Mouse (Mus musculus) megakaryocyte, embryonic 14.5 days (primary cell): Measurements from ENCODE around the gene Urah. TPM values are rescaled to one million over a fixed set of nuclear protein-coding genes. Genes with fewer than 3 reads are reported as not detected.

Experiments
- H3K27me3 ChIP-seq: replicated peaks from 2 replicates; pipeline ENCODE3; 2012; ENCODE audit warnings: inconsistent platforms
- H3K36me3 ChIP-seq: replicated peaks from 2 replicates; pipeline ENCODE3; 2012; ENCODE audit warnings: low read length, inconsistent platforms, mixed read lengths
- H3K4me1 ChIP-seq: 2 replicates; pipeline ENCODE4 v1.6.1; 2012; ENCODE audit warnings: inconsistent platforms
- H3K4me3 ChIP-seq: replicated peaks from 2 replicates; pipeline ENCODE3; 2012; ENCODE audit warnings: moderate library complexity, mild to moderate bottlenecking, inconsistent platforms
- H3K9me3 ChIP-seq: 2 replicates; pipeline ENCODE4 v1.6.1; 2012; ENCODE audit warnings: inconsistent platforms
- FLI1 ChIP-seq: IDR thresholded peaks from 2 replicates; pipeline ENCODE4 v1.6.1; 2012; ENCODE audit warnings: low read length, inconsistent platforms, mixed read lengths
- GATA1 ChIP-seq: IDR thresholded peaks from 3 replicates; pipeline ENCODE4 v1.6.1; 2012; ENCODE audit warnings: mixed read lengths, low read length, inconsistent platforms, borderline replicate concordance
- polyA plus RNA-seq: library from polyadenylated mRNA; stranded (reverse); fragments of >175 nt; gene quantifications from 2 replicates; pipeline ENCODE4 v1.2.3, GENCODE M21; 2012; ENCODE audit warnings: low replicate concordance; ENCODE audit not compliant: insufficient read depth

Gene Urah
- polyA plus RNA-seq, 1 experiment: not detected

GRCm38 (mm10) chr7:140812850-140813249 lies 22.0 kb upstream of the Urah start:
- Histone ChIP-seq H3K4me3 (no peak overlapping the region), H3K4me1 (no peaks in the 10 kb centered on the region), H3K9me3 (no peaks in the 10 kb centered on the region), H3K36me3 (peaks cover 22% of the 10 kb centered on the region), H3K27me3 (no peaks in the 10 kb centered on the region)
- no peak for TF ChIP-seq FLI1
- TF ChIP-seq GATA1: no peak

- Histone ChIP-seq H3K27me3 (peaks cover 15% of the 10 kb centered on the region), H3K9me3 (no peaks in the 10 kb centered on the region), H3K4me3 (no peak overlapping the region), H3K4me1 (peaks cover 11% of the 10 kb centered on the region), H3K36me3 (peaks cover 3% of the 10 kb centered on the region)
- TF ChIP-seq FLI1 (no peak), GATA1 (no peak)
Measured at GRCm38 (mm10) chr7:140820173-140820572, 14.6 kb upstream of the Urah start.

- Histone ChIP-seq H3K4me3 (peak overlapping the region; percentile 91), H3K4me1 (peaks cover 11% of the 10 kb centered on the region), H3K27me3 (peaks cover 15% of the 10 kb centered on the region), H3K9me3 (no peaks in the 10 kb centered on the region), H3K36me3 (peaks cover 3% of the 10 kb centered on the region)
- TF ChIP-seq FLI1: no peak
- TF ChIP-seq GATA1: no peak
Measured at GRCm38 (mm10) chr7:140821305-140821652, 13.5 kb upstream of the Urah start.

GRCm38 (mm10) chr7:140821653-140822329 lies 13.0 kb upstream of the Urah start, which contains the start of gene Zfp941:
Zfp941 (minus strand) TSS chr7:140822178.
- peaks cover 11% of the 10 kb centered on the region for H3K4me1 ChIP-seq
- peaks cover 19% of the 10 kb centered on the region for H3K27me3 ChIP-seq
- H3K36me3 ChIP-seq: peaks cover 3% of the 10 kb centered on the region
- TF ChIP-seq GATA1 (no peak), FLI1 (no peak)
- no peaks in the 10 kb centered on the region for H3K9me3 ChIP-seq
- H3K4me3 ChIP-seq: peak within 1 kb of the TSS; percentile 91

GRCm38 (mm10) chr7:140822731-140823130 lies 12.1 kb upstream of the Urah start:
- Histone ChIP-seq H3K9me3 (no peaks in the 10 kb centered on the region), H3K36me3 (peaks cover 3% of the 10 kb centered on the region), H3K4me1 (peaks cover 11% of the 10 kb centered on the region), H3K4me3 (no peak overlapping the region), H3K27me3 (peaks cover 21% of the 10 kb centered on the region)
- no peak for TF ChIP-seq GATA1
- no peak for TF ChIP-seq FLI1

- TF ChIP-seq GATA1: no peak
- no peak for TF ChIP-seq FLI1
- Histone ChIP-seq H3K36me3 (no peaks in the 10 kb centered on the region), H3K4me1 (peaks cover 10% of the 10 kb centered on the region), H3K4me3 (peak overlapping the region; percentile 80), H3K27me3 (peaks cover 28% of the 10 kb centered on the region), H3K9me3 (no peaks in the 10 kb centered on the region)
Measured at GRCm38 (mm10) chr7:140828171-140828881, 6.5 kb upstream of the Urah start.

- Histone ChIP-seq H3K27me3 (peaks cover 48% of the 10 kb centered on the region), H3K4me3 (no peak overlapping the region), H3K4me1 (peaks cover 15% of the 10 kb centered on the region), H3K9me3 (no peaks in the 10 kb centered on the region), H3K36me3 (no peaks in the 10 kb centered on the region)
- TF ChIP-seq FLI1 (no peak), GATA1 (no peak)
Measured at GRCm38 (mm10) chr7:140831447-140831846, 3.4 kb upstream of the Urah start.

- TF ChIP-seq FLI1 (no peak), GATA1 (no peak)
- Histone ChIP-seq H3K4me1 (peaks cover 17% of the 10 kb centered on the region), H3K36me3 (no peaks in the 10 kb centered on the region), H3K4me3 (no peak overlapping the region), H3K27me3 (peaks cover 62% of the 10 kb centered on the region), H3K9me3 (no peaks in the 10 kb centered on the region)
Measured at GRCm38 (mm10) chr7:140833341-140833740, 1.5 kb upstream of the Urah start.

GRCm38 (mm10) chr7:140835758-140836087 lies 905 bp downstream of the Urah start:
- peaks cover 77% of the 10 kb centered on the region for H3K27me3 ChIP-seq
- no peak overlapping the region for H3K4me3 ChIP-seq
- no peaks in the 10 kb centered on the region for H3K36me3 ChIP-seq
- H3K9me3 ChIP-seq: no peaks in the 10 kb centered on the region
- H3K4me1 ChIP-seq: peaks cover 19% of the 10 kb centered on the region
- TF ChIP-seq GATA1 (no peak), FLI1 (no peak)

GRCm38 (mm10) chr7:140836243-140837115 lies 1.7 kb downstream of the Urah start:
- H3K27me3 ChIP-seq: peaks cover 82% of the 10 kb centered on the region
- H3K9me3 ChIP-seq: no peaks in the 10 kb centered on the region
- peaks cover 20% of the 10 kb centered on the region for H3K4me1 ChIP-seq
- TF ChIP-seq GATA1 (no peak), FLI1 (no peak)
- no peak overlapping the region for H3K4me3 ChIP-seq
- H3K36me3 ChIP-seq: no peaks in the 10 kb centered on the region
